Mouse (Mus musculus) MEL (cell line): ENCODE measurements around the gene Creb5. TPM values are rescaled to one million over a fixed set of nuclear protein-coding genes. Genes with fewer than 3 reads are reported as not detected.

ENCODE experiments used
- DNase-seq: peaks from one replicate; pipeline ENCODE4 v3.0.0; 2011; ENCODE audit warnings: low read depth, low spot score
- H3K27ac ChIP-seq: 2 replicates; pipeline ENCODE4 v1.5.1; 2012; ENCODE audit warnings: low read depth, mild to moderate bottlenecking, control low read depth, low read length, moderate library complexity; ENCODE audit not compliant: control insufficient read depth
- H3K27me3 ChIP-seq, 2 experiments: fragments of 150-350 bp in 1 of 2; sonication (generic) in 1 of 2; 2 replicates each; pipeline ENCODE4 v1.6.1; 2012; ENCODE audit warnings: low read length in 2 of 2, mild to moderate bottlenecking in 2 of 2, improper control_type of control experiment in 1 of 2, moderate library complexity in 1 of 2; ENCODE audit not compliant: insufficient read depth in 2 of 2, control insufficient read depth in 1 of 2
- H3K36me3 ChIP-seq, 2 experiments: 2 replicates each; pipeline ENCODE4 v1.6.1; 2012 to 2014; ENCODE audit warnings: low read length in 2 of 2, improper control_type of control experiment in 1 of 2, inconsistent platforms in 1 of 2, mild to moderate bottlenecking in 1 of 2; ENCODE audit not compliant: insufficient read depth in 2 of 2, control insufficient read depth in 1 of 2
- H3K4me1 ChIP-seq, 2 experiments: fragments of 150-350 bp in 1 of 2; sonication (generic) in 1 of 2; 2 replicates each; pipeline ENCODE4 v1.6.1; 2012; ENCODE audit warnings: low read length in 2 of 2, improper control_type of control experiment in 1 of 2, mild to moderate bottlenecking in 1 of 2; ENCODE audit not compliant: insufficient read depth in 2 of 2, control insufficient read depth in 1 of 2
- H3K4me3 ChIP-seq, 2 experiments: fragments of 150-350 bp in 1 of 2; sonication (generic) in 1 of 2; 2 replicates each; pipeline ENCODE4 v1.5.1; 2012; ENCODE audit warnings: low read depth in 2 of 2, low read length in 2 of 2, mild to moderate bottlenecking in 2 of 2, moderate library complexity in 2 of 2, control low read depth in 1 of 2, improper control_type of control experiment in 1 of 2; ENCODE audit not compliant: control insufficient read depth in 1 of 2, insufficient read depth in 1 of 2
- H3K79me2 ChIP-seq: 2 replicates; pipeline ENCODE4 v1.6.1; 2012; ENCODE audit warnings: mild to moderate bottlenecking, low read length, moderate library complexity; ENCODE audit not compliant: control insufficient read depth, poor library complexity, insufficient read depth
- H3K9ac ChIP-seq: 2 replicates; pipeline ENCODE4 v1.6.1; 2012; ENCODE audit warnings: low read depth, mild to moderate bottlenecking, control low read depth, low read length, moderate library complexity; ENCODE audit not compliant: control insufficient read depth, poor library complexity, severe bottlenecking
- H3K9me3 ChIP-seq: fragments of 150-350 bp; sonication (generic); replicated peaks from 2 replicates; pipeline ENCODE4 v1.6.1; 2012; ENCODE audit warnings: mild to moderate bottlenecking, low read length, improper control_type of control experiment, moderate library complexity; ENCODE audit not compliant: insufficient read depth
- ELF1 ChIP-seq: IDR thresholded peaks from 2 replicates; pipeline ENCODE4 v1.6.1; 2014; ENCODE audit warnings: low read depth, mild to moderate bottlenecking, inconsistent platforms, low read length, improper control_type of control experiment, moderate library complexity
- ETS1 ChIP-seq: IDR thresholded peaks from 2 replicates; pipeline ENCODE4 v1.6.1; 2012; ENCODE audit warnings: low read depth, mild to moderate bottlenecking, inconsistent platforms, low read length, improper control_type of control experiment, moderate library complexity
- HCFC1 ChIP-seq: IDR thresholded peaks from 2 replicates; pipeline ENCODE4 v1.6.1; 2012; ENCODE audit warnings: low read depth, mild to moderate bottlenecking, inconsistent platforms, low read length, improper control_type of control experiment, moderate library complexity
- JUND ChIP-seq: IDR thresholded peaks from 2 replicates; pipeline ENCODE4 v1.6.1; 2011; ENCODE audit warnings: low read depth, mild to moderate bottlenecking, improper control_type of control experiment, low read length
- KAT2A ChIP-seq: conservative IDR thresholded peaks from 2 replicates; pipeline ENCODE4 v1.6.1; 2012; ENCODE audit warnings: low read depth, low read length, improper control_type of control experiment, inconsistent platforms
- MXI1 ChIP-seq: IDR thresholded peaks from 2 replicates; pipeline ENCODE4 v1.6.1; 2011; ENCODE audit warnings: mild to moderate bottlenecking, low read depth, low read length, improper control_type of control experiment
- NELFE ChIP-seq: IDR thresholded peaks from 2 replicates; pipeline ENCODE4 v1.6.1; 2011; ENCODE audit warnings: low read depth, low read length, improper control_type of control experiment
- POLR2A ChIP-seq, 2 experiments: IDR thresholded peaks; 2 replicates each; pipeline ENCODE4 v1.6.1; 2011 to 2012; ENCODE audit warnings: low read length in 2 of 2, mild to moderate bottlenecking in 2 of 2, control low read depth in 1 of 2, improper control_type of control experiment in 1 of 2, low read depth in 1 of 2, moderate library complexity in 1 of 2; ENCODE audit not compliant: control insufficient read depth in 1 of 2, insufficient read depth in 1 of 2, poor library complexity in 1 of 2
- POLR2AphosphoS5 ChIP-seq: IDR thresholded peaks from 2 replicates; pipeline ENCODE4 v1.6.1; 2012; ENCODE audit warnings: low read depth, borderline replicate concordance, mild to moderate bottlenecking, inconsistent platforms, low read length, moderate library complexity, mixed read lengths
- RCOR1 ChIP-seq: IDR thresholded peaks from 2 replicates; pipeline ENCODE4 v1.6.1; 2012; ENCODE audit warnings: low read depth, mild to moderate bottlenecking, inconsistent platforms, low read length, improper control_type of control experiment
- SIN3A ChIP-seq: IDR thresholded peaks from 2 replicates; pipeline ENCODE4 v1.6.1; 2012; ENCODE audit warnings: low read length, improper control_type of control experiment, inconsistent platforms
- SMC3 ChIP-seq: IDR thresholded peaks from 2 replicates; pipeline ENCODE4 v1.6.1; 2011; ENCODE audit warnings: low read depth, low read length, improper control_type of control experiment
- TCF12 ChIP-seq: IDR thresholded peaks from 2 replicates; pipeline ENCODE4 v1.6.1; 2014; ENCODE audit warnings: low read depth, mild to moderate bottlenecking, inconsistent platforms, low read length, improper control_type of control experiment, moderate library complexity
- USF1 ChIP-seq: IDR thresholded peaks from 2 replicates; pipeline ENCODE4 v1.6.1; 2014; ENCODE audit warnings: low read depth, mild to moderate bottlenecking, inconsistent platforms, low read length, improper control_type of control experiment, moderate library complexity
- ZNF384 ChIP-seq: IDR thresholded peaks from 2 replicates; pipeline ENCODE4 v1.6.1; 2012; ENCODE audit warnings: low read depth, mild to moderate bottlenecking, inconsistent platforms, low read length, improper control_type of control experiment
- polyA plus RNA-seq, 2 experiments: library from polyadenylated mRNA; stranded (reverse) in 1 of 2; unstranded in 1 of 2; fragments of >175 nt in 1 of 2; fragments of >200 nt in 1 of 2; gene quantifications; 2 replicates each; pipeline versions ENCODE4 v1.2.1 to v1.2.4; 2012; ENCODE audit warnings: low replicate concordance in 2 of 2, low read depth in 1 of 2; ENCODE audit not compliant: insufficient read length in 2 of 2, insufficient read depth in 1 of 2, missing spikeins in 1 of 2
- total RNA-seq: library from RNA; depleted of rRNA; stranded (reverse); fragments of 300-350 nt; gene quantifications from 2 replicates; pipeline ENCODE4 v1.2.3, GENCODE M21; 2012

Gene Creb5
- total and polyA plus RNA-seq, 3 experiments: not detected

GRCm38 (mm10) chr6:53710560-53710959 is 423.5 kb downstream of the Creb5 start:
- DNase-seq: no peak
- no peak overlapping the region for H3K27ac ChIP-seq
- H3K9ac ChIP-seq: no peak overlapping the region
- H3K36me3 ChIP-seq: no peaks in the 10 kb centered on the region
- H3K4me3 ChIP-seq: no peak overlapping the region
- H3K27me3 ChIP-seq: no peaks in the 10 kb centered on the region
- no peaks in the 10 kb centered on the region for H3K79me2 ChIP-seq
- H3K4me1 ChIP-seq: no peaks in the 10 kb centered on the region
- no peaks in the 10 kb centered on the region for H3K9me3 ChIP-seq
- TF ChIP-seq POLR2A (IDR thresholded peaks at IDR 0.05; ENCODE audit: control insufficient read depth in 1 of 2, insufficient read depth in 1 of 2, low read depth in 1 of 2, low read length in 2 of 2, poor library complexity in 1 of 2) (no peak), KAT2A (no peak)

GRCm38 (mm10) chr6:53713152-53713551 is 426.1 kb downstream of the Creb5 start:
- Histone ChIP-seq H3K79me2 (no peaks in the 10 kb centered on the region), H3K36me3 (no peaks in the 10 kb centered on the region), H3K4me1 (no peaks in the 10 kb centered on the region), H3K9ac (no peak overlapping the region), H3K27ac (no peak overlapping the region), H3K4me3 (no peak overlapping the region), H3K27me3 (no peaks in the 10 kb centered on the region), H3K9me3 (no peaks in the 10 kb centered on the region)
- DNase-seq: no peak
- TF ChIP-seq POLR2A (IDR thresholded peaks at IDR 0.05; ENCODE audit: control insufficient read depth in 1 of 2, insufficient read depth in 1 of 2, low read depth in 1 of 2, low read length in 2 of 2, poor library complexity in 1 of 2) (no peak), USF1 (no peak), TCF12 (no peak), ETS1 (no peak), RCOR1 (no peak)

- no peaks in the 10 kb centered on the region for H3K27me3 ChIP-seq
Measured at GRCm38 (mm10) chr6:53714908-53715321, 427.8 kb downstream of the Creb5 start.

GRCm38 (mm10) chr6:53716013-53716412 is 428.9 kb downstream of the Creb5 start:
- TF ChIP-seq SMC3: no peak
- Histone ChIP-seq H3K4me3 (no peak overlapping the region), H3K79me2 (no peaks in the 10 kb centered on the region), H3K27ac (no peak overlapping the region), H3K9me3 (no peaks in the 10 kb centered on the region), H3K27me3 (no peaks in the 10 kb centered on the region), H3K36me3 (no peaks in the 10 kb centered on the region), H3K9ac (no peak overlapping the region), H3K4me1 (no peaks in the 10 kb centered on the region)
- DNase-seq: no peak

More at GRCm38 (mm10) chr6:53714908-53715321, 427.8 kb downstream of the Creb5 start:
- H3K4me3 ChIP-seq: no peak overlapping the region
- H3K36me3 ChIP-seq: no peaks in the 10 kb centered on the region
- no peaks in the 10 kb centered on the region for H3K79me2 ChIP-seq
- no peak overlapping the region for H3K9ac ChIP-seq
- no peak for DNase-seq
- H3K4me1 ChIP-seq: no peaks in the 10 kb centered on the region
- H3K9me3 ChIP-seq: no peaks in the 10 kb centered on the region
- no peak overlapping the region for H3K27ac ChIP-seq
- TF ChIP-seq SIN3A: no peak
- TF ChIP-seq ZNF384: no peak
- no peak for TF ChIP-seq MXI1
- TF ChIP-seq HCFC1: no peak
- TF ChIP-seq JUND: no peak
- TF ChIP-seq ELF1: no peak
- TF ChIP-seq POLR2AphosphoS5: no peak
- no peak for TF ChIP-seq NELFE
